Mouse (Mus musculus) limb, embryonic 13.5 days (tissue): ENCODE measurements around the gene Spata25. TPM values are rescaled to one million over a fixed set of nuclear protein-coding genes. Genes with fewer than 3 reads are reported as not detected.

ENCODE experiments used
- ATAC-seq: fragments of 200-750 bp; cut with Nextera tagmentation; 2 replicates; pipeline ENCODE4 v1.8.0; 2017; ENCODE audit warnings: low read depth, moderate number of reproducible peaks, moderate TSS enrichment; ENCODE audit not compliant: low FRiP score
- H3K27ac ChIP-seq: fragments of 300-500 bp; sonication (generic); 2 replicates; pipeline ENCODE4 v1.5.1; 2015; ENCODE audit warnings: inconsistent platforms, mild to moderate bottlenecking, moderate library complexity
- H3K27me3 ChIP-seq: fragments of 300-500 bp; sonication (generic); 2 replicates; pipeline ENCODE4 v1.6.1; 2015; ENCODE audit warnings: mild to moderate bottlenecking, inconsistent platforms
- H3K36me3 ChIP-seq: fragments of 300-500 bp; sonication (generic); 2 replicates; pipeline ENCODE4 v1.6.1; 2015; ENCODE audit warnings: inconsistent platforms, mild to moderate bottlenecking, moderate library complexity
- H3K4me1 ChIP-seq: fragments of 300-500 bp; sonication (generic); 2 replicates; pipeline ENCODE4 v1.6.1; 2015; ENCODE audit warnings: inconsistent platforms
- H3K4me2 ChIP-seq: fragments of 300-500 bp; sonication (generic); replicated peaks from 2 replicates; pipeline ENCODE4 v1.6.1; 2015; ENCODE audit warnings: inconsistent platforms, mild to moderate bottlenecking, moderate library complexity
- H3K4me3 ChIP-seq: fragments of 300-500 bp; sonication (generic); 2 replicates; pipeline ENCODE4 v1.5.1; 2015; ENCODE audit warnings: moderate library complexity, mild to moderate bottlenecking, inconsistent platforms
- H3K9ac ChIP-seq: fragments of 300-500 bp; sonication (generic); 2 replicates; pipeline ENCODE4 v1.6.1; 2015; ENCODE audit warnings: mild to moderate bottlenecking, inconsistent platforms
- H3K9me3 ChIP-seq: fragments of 300-500 bp; sonication (generic); 2 replicates; pipeline ENCODE4 v1.6.1; 2016; ENCODE audit warnings: inconsistent platforms
- WGBS: fragments of 180-500 bp; shearing (Covaris S2); methylation state at CpG from one replicate; pipeline ENCODE4 v1.1.7; 2015; 5-methylcytosine and 5-hydroxymethylcytosine counted together
- polyA plus RNA-seq: library from polyadenylated mRNA; unstranded; fragments of >200 nt; fragmentation: Nextera tagmentation; extraction: Ambion mirVana; gene quantifications from 2 replicates; pipeline ENCODE4 v1.2.1, GENCODE M21; 2015

Gene Spata25
- polyA plus RNA-seq, 1 experiment from 2014 or later: not detected

GRCm38 (mm10) chr2:164786388-164786885 lies 41.9 kb downstream of the Spata25 start:
- Histone ChIP-seq H3K9ac (peak overlapping the region; percentile 82), H3K27ac (peak overlapping the region; percentile 69), H3K4me1 (peaks cover 18% of the 10 kb centered on the region), H3K36me3 (peaks cover 22% of the 10 kb centered on the region), H3K4me2 (peak overlapping the region; percentile 80), H3K4me3 (peak overlapping the region; percentile 70), H3K27me3 (no peaks in the 10 kb centered on the region), H3K9me3 (no peaks in the 10 kb centered on the region)
- ATAC-seq: peak; percentile 25
- 6% methylated on average over 15 of the region's 15 CpGs for WGBS

DNA sequence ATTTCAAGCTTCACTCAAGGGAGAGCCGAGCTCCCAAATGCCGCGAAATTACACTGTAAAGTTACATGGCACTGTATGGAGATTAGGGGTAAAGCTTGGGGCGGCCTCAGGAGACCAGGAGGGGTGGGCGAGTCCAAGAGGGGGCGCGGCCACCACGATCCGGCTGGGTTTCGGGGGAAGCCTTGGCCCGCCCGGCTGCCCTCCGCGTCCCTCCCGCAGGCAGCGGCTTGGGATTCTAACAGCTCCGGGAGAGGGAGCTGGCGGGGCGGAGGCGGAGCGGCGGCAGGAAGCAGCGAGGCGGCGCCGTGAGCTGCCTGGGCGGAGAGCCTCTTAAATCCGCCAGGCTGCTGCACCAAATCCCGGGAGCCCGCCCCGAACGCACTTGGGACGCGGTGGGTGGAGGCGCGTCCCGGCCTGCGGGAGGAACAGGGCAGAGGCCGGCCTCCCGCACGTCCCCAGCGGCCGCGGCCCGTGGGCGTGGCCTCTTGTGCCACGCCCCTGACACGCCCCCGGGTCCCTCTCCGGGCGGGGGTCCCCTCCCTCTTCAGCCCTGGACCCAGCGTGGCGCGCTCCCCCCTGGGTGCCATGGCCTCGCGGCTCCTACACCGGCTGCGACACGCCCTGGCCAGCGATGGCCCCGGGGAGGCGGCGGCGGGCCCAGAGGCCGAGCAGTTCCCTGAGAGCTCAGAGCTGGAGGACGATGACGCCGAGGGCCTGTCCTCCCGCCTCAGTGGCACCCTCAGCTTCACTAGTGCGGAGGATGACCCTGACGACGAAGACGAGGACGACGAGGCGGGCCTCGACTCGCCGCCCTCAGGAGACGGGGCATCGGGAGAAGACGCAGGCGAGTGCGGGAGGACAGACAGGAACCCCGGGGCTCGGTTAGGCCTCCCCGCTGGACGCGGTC lies 42.6 kb downstream of the Spata25 start, which contains the start of gene Snx21:
Snx21 (plus strand) TSS at position 343 of the 907 bp plus-strand sequence.
- under 1% methylated on average over 70 of the region's 89 CpGs for WGBS
- Histone ChIP-seq H3K9me3 (no peaks in the 10 kb centered on the region), H3K27me3 (no peaks in the 10 kb centered on the region), H3K27ac (peak within 1 kb of the TSS; percentile 84), H3K4me3 (peak within 1 kb of the TSS; percentile 70), H3K4me1 (peaks cover 18% of the 10 kb centered on the region), H3K36me3 (peaks cover 15% of the 10 kb centered on the region), H3K9ac (peak within 1 kb of the TSS; percentile 82), H3K4me2 (peak within 1 kb of the TSS; percentile 80)
- peak; percentile 86 for ATAC-seq

DNA sequence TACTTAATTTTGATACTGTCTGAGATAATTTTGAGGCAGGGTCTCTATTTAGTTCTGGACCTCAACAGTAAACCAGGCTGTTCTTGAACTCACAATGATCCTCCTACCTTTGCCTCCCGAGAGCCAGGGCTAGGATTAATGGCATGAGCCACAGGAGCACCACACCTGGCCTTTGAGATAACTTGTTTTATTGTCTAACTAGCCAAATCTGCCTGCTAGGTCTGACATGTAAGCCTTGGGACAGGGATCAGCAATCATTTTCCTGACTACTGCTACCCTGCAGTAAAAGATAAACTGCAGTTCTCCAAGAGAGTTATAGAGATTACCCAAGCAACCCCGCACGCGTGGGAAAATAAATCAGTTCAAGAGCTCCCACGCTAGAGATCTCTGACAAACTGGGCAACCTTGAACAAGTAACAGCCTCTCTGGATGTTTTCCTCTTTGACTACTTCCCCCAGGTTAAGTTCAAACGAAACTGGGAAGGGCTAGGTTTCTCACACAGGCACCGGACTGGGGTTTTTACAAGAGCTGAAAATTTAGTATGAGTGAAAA lies 43.4 kb downstream of the Spata25 start:
- peak overlapping the region; percentile 80 for H3K4me2 ChIP-seq
- peak overlapping the region; percentile 82 for H3K9ac ChIP-seq
- ATAC-seq: no peak
- no peaks in the 10 kb centered on the region for H3K9me3 ChIP-seq
- H3K27me3 ChIP-seq: no peaks in the 10 kb centered on the region
- 4% methylated on average over 7 of the region's 7 CpGs for WGBS
- H3K36me3 ChIP-seq: peaks cover 9% of the 10 kb centered on the region
- H3K4me1 ChIP-seq: peaks cover 18% of the 10 kb centered on the region
- H3K4me3 ChIP-seq: peak overlapping the region; percentile 70
- peak overlapping the region; percentile 84; the same call in 1 of the 2 replicates for H3K27ac ChIP-seq

DNA sequence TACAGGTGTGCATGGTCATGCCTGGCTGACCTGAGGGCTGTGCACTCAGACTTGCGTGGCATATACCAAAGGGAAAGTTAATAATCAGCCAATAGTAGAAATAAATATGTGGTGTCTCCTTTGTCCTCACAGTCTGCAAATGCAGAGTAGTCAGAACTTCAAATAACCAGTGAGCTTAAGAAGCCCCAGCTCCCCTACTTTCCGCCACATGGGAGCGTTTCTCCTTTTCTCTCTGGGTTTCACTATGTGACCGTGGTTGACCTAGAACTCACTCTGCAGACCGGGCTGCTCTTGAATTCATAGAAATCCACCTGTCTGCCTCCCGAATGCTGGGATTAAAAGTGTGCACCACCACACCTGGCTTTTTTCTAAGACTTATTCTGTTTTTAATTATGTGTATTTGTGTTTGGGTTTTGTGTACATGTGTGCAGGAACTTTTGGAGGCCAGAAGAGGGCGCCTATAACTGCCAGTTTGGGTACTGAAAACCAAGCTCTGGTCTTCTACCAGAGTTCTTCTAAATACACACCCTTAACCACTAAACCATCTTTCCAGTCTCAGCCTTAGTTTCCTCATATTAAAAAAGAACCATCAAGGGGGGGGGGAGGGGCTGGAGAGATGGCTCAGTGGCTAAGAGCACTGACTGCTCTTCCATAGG lies 44.3 kb downstream of the Spata25 start:
- WGBS: 76% methylated on average over 7 of the region's 7 CpGs
- H3K4me3 ChIP-seq: no peak overlapping the region

GRCm38 (mm10) chr2:164781876-164782275 lies 46.5 kb downstream of the Spata25 start:
- H3K4me2 ChIP-seq: no peak overlapping the region
- no peak overlapping the region for H3K4me3 ChIP-seq
- ATAC-seq: no peak
- H3K36me3 ChIP-seq: no peaks in the 10 kb centered on the region
- WGBS: 76% methylated on average over 4 of the region's 4 CpGs
- peaks cover 13% of the 10 kb centered on the region for H3K4me1 ChIP-seq
- H3K27ac ChIP-seq: no peak overlapping the region
- H3K9me3 ChIP-seq: no peaks in the 10 kb centered on the region
- no peak overlapping the region for H3K9ac ChIP-seq
- 0 out of 2 replicates have a peak, but pooled peaks cover 3% of the 10 kb centered on the region for H3K27me3 ChIP-seq

More for the DNA sequence above, 44.3 kb downstream of the Spata25 start:
- Histone ChIP-seq H3K36me3 (peaks cover 6% of the 10 kb centered on the region), H3K9me3 (no peaks in the 10 kb centered on the region), H3K4me2 (no peak overlapping the region), H3K27me3 (no peaks in the 10 kb centered on the region), H3K4me1 (peaks cover 18% of the 10 kb centered on the region), H3K27ac (no peak overlapping the region), H3K9ac (no peak overlapping the region)
- no peak for ATAC-seq

GRCm38 (mm10) chr2:164779481-164780086 lies 48.8 kb downstream of the Spata25 start, which contains the start of gene Tnnc2:
TSS of gene Tnnc2 (minus strand) at chr2:164779967.
- H3K36me3 ChIP-seq: no peaks in the 10 kb centered on the region
- no peak within 1 kb of the TSS for H3K9ac ChIP-seq
- H3K4me1 ChIP-seq: peaks cover under 1% of the 10 kb centered on the region
- H3K4me3 ChIP-seq: no peak within 1 kb of the TSS
- no peaks in the 10 kb centered on the region for H3K9me3 ChIP-seq
- 66% methylated on average over 8 of the region's 8 CpGs for WGBS
- no peak within 1 kb of the TSS for H3K4me2 ChIP-seq
- no peak for ATAC-seq
- no peak within 1 kb of the TSS for H3K27ac ChIP-seq
- H3K27me3 ChIP-seq: 0 out of 2 replicates have a peak, but pooled peaks cover 6% of the 10 kb centered on the region

- Histone ChIP-seq H3K9me3 (no peaks in the 10 kb centered on the region), H3K4me2 (no peak overlapping the region), H3K4me1 (no peaks in the 10 kb centered on the region), H3K27ac (no peak overlapping the region), H3K27me3 (0 out of 2 replicates have a peak, but pooled peaks cover 6% of the 10 kb centered on the region), H3K36me3 (no peaks in the 10 kb centered on the region), H3K4me3 (no peak overlapping the region), H3K9ac (no peak overlapping the region)
- ATAC-seq: no peak
- 70% methylated on average over 7 of the region's 7 CpGs for WGBS
Observed at GRCm38 (mm10) chr2:164778809-164779208, 49.5 kb downstream of the Spata25 start.

DNA sequence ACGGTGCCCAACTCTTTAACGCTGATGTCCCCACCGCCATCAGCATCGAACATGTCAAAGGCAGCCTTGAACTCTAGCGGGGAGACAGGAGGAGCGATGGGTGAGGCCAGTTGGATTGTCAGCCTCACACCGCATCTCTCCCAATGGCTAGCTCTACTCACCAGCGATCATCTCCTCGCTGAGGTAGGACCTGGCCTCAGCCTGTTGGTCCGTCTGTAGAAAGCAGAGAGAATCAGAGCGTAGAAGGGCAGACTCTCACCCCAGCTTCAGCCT lies 50.4 kb downstream of the Spata25 start:
- no peaks in the 10 kb centered on the region for H3K9me3 ChIP-seq

DNA sequence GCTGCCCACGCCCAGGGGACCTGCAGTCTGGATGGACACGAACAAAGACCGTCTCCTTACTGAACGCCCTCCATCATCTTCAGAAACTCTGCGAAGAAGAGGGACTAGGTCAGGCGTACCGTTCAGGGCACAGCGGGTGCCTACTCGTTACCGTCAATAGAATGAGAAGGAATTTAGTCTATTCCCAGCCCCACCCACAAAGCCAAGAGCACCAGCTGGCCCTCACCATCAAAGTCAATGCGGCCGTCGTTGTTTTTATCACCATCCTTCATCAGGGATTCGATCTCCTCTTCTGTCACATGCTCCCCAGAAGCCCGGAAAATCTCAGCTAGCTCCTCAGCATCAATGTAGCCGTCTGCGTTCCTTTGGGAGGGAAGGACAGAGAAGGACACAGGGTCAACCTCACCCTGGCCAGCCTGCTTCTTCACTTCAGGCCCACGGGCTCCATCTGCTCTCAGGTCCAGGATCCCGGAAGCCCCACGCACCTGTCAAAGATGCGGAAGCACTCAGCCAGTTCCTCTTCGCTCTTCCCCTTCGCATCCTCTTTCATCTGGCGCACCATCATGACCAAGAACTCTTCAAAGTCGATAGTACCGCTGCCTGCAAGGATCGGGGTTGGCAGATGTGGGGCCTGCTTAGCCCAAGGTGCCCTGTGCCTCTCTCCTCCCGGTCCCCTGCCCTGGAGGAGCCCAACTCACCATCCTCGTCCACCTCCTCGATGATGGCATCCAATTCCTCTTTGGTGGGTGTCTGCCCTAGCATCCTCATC lies 50.9 kb downstream of the Spata25 start:
- Histone ChIP-seq H3K27me3 (0 out of 2 replicates have a peak, but pooled peaks cover 6% of the 10 kb centered on the region), H3K9me3 (no peaks in the 10 kb centered on the region), H3K27ac (no peak overlapping the region), H3K9ac (no peak overlapping the region), H3K4me3 (no peak overlapping the region), H3K4me1 (peaks cover under 1% of the 10 kb centered on the region; the same call in 1 of the 2 replicates), H3K36me3 (peaks cover 8% of the 10 kb centered on the region; the same call in 1 of the 2 replicates), H3K4me2 (0 out of 2 replicates have a peak overlapping the region, but pooled peaks have one; percentile 1)
- ATAC-seq: no peak
- WGBS: 81% methylated on average over 30 of the region's 30 CpGs

More for the DNA sequence above, 50.4 kb downstream of the Spata25 start:
- 0 out of 2 replicates have a peak overlapping the region, but pooled peaks have one; percentile 1 for H3K4me2 ChIP-seq
- 90% methylated on average over 11 of the region's 11 CpGs for WGBS
- no peak for ATAC-seq
- no peak overlapping the region for H3K4me3 ChIP-seq
- H3K9ac ChIP-seq: no peak overlapping the region
- no peak overlapping the region for H3K27ac ChIP-seq
- peaks cover 4% of the 10 kb centered on the region; the same call in 1 of the 2 replicates for H3K36me3 ChIP-seq
- H3K27me3 ChIP-seq: 0 out of 2 replicates have a peak, but pooled peaks cover 6% of the 10 kb centered on the region
- H3K4me1 ChIP-seq: no peaks in the 10 kb centered on the region

DNA sequence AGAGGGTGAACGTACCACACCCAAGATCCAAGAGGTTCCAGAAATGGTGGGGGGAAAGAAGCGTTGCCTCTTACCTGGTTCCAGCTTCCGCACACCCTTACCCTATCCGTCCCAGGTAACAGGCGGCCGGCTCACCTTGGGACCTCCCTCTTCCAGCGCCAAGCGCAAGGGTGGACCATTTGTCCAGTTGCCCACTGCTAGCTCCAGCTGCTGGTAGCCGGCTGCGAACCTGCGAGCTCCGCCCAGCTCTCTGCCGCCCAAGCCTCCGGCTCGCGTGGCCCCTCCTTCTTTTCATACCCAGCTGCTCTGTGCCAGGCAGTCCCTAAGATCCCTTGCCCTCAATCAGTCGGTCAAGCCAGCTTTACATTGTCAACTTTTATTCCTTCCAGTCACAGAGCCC lies 51.5 kb downstream of the Spata25 start:
- Histone ChIP-seq H3K27me3 (0 out of 2 replicates have a peak, but pooled peaks cover 6% of the 10 kb centered on the region), H3K36me3 (peaks cover 14% of the 10 kb centered on the region), H3K4me3 (no peak overlapping the region), H3K4me2 (no peak overlapping the region), H3K27ac (no peak overlapping the region), H3K9ac (no peak overlapping the region), H3K9me3 (no peaks in the 10 kb centered on the region), H3K4me1 (peaks cover 7% of the 10 kb centered on the region)
- no peak for ATAC-seq
- WGBS: 67% methylated on average over 17 of the region's 17 CpGs
